Mouse (Mus musculus) hindbrain, embryonic 15.5 days (tissue): ENCODE measurements around the gene Slc25a25. TPM values are rescaled to one million over a fixed set of nuclear protein-coding genes. Genes with fewer than 3 reads are reported as not detected.

Experiments
- ATAC-seq: fragments of 200-750 bp; cut with Nextera tagmentation; 2 replicates; pipeline ENCODE4 v1.8.0; 2017; ENCODE audit warnings: low read depth, moderate number of reproducible peaks, moderate TSS enrichment; ENCODE audit not compliant: low FRiP score
- H3K27ac ChIP-seq: fragments of 300-500 bp; sonication (generic); replicated peaks from 2 replicates; pipeline ENCODE4 v1.5.1; 2015; ENCODE audit warnings: mild to moderate bottlenecking, inconsistent platforms
- H3K27me3 ChIP-seq: fragments of 300-500 bp; sonication (generic); 2 replicates; pipeline ENCODE4 v1.6.1; 2015; ENCODE audit warnings: control low read depth, inconsistent platforms
- H3K36me3 ChIP-seq: fragments of 300-500 bp; sonication (generic); 2 replicates; pipeline ENCODE4 v1.6.1; 2015; ENCODE audit warnings: control low read depth, inconsistent platforms
- H3K4me1 ChIP-seq: fragments of 300-500 bp; sonication (generic); replicated peaks from 2 replicates; pipeline ENCODE4 v1.6.1; 2015; ENCODE audit warnings: control low read depth, inconsistent platforms
- H3K4me2 ChIP-seq: fragments of 300-500 bp; sonication (generic); 2 replicates; pipeline ENCODE4 v1.6.1; 2015; ENCODE audit warnings: moderate library complexity, mild to moderate bottlenecking, inconsistent platforms
- H3K4me3 ChIP-seq: fragments of 300-500 bp; sonication (generic); 2 replicates; pipeline ENCODE4 v1.5.1; 2015; ENCODE audit warnings: mild to moderate bottlenecking, inconsistent platforms
- H3K9ac ChIP-seq: fragments of 300-500 bp; sonication (generic); 2 replicates; pipeline ENCODE4 v1.6.1; 2015; ENCODE audit warnings: inconsistent platforms
- H3K9me3 ChIP-seq: fragments of 300-500 bp; sonication (generic); 2 replicates; pipeline ENCODE4 v1.6.1; 2016; ENCODE audit warnings: control low read depth, inconsistent platforms
- WGBS: fragments of 180-500 bp; shearing (Covaris S2); methylation state at CpG from one replicate; pipeline ENCODE4 v1.1.7; 2015; 5-methylcytosine and 5-hydroxymethylcytosine counted together
- polyA plus RNA-seq: library from polyadenylated mRNA; unstranded; fragments of >200 nt; fragmentation: Nextera tagmentation; extraction: Ambion mirVana; gene quantifications from 2 replicates; pipeline ENCODE4 v1.2.1, GENCODE M21; 2015

Slc25a25 gene
- polyA plus RNA-seq, 1 experiment from 2014 or later, result 54.4 TPM

DNA sequence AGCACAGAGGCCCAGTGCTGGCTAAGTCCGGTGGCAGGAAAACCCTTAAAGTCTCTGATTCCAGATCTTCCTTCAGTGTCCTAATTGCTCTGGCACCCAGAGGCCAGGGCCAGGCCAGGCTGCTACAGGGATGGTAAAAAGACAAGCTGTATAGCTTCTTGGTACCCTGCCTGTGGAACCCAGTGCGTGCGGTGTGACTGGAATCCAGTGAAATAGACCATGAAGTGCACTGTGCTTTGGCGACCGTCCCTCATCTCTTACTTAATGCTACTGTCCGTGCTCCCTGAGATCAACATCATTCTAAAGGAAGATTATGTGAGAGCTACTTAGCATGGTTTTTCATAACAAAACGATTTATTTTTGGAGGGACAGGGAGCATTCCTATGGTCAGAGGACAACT is 39.8 kb downstream of the Slc25a25 start:
- Histone ChIP-seq H3K9me3 (no peaks in the 10 kb centered on the region), H3K36me3 (peaks cover 14% of the 10 kb centered on the region; the same call in 1 of the 2 replicates), H3K27ac (no peak overlapping the region), H3K4me3 (no peak overlapping the region), H3K4me1 (no peaks in the 10 kb centered on the region), H3K27me3 (no peaks in the 10 kb centered on the region), H3K4me2 (no peak overlapping the region), H3K9ac (no peak overlapping the region)
- ATAC-seq, result no peak
- WGBS, result 87% methylated on average over 7 of the region's 7 CpGs

DNA sequence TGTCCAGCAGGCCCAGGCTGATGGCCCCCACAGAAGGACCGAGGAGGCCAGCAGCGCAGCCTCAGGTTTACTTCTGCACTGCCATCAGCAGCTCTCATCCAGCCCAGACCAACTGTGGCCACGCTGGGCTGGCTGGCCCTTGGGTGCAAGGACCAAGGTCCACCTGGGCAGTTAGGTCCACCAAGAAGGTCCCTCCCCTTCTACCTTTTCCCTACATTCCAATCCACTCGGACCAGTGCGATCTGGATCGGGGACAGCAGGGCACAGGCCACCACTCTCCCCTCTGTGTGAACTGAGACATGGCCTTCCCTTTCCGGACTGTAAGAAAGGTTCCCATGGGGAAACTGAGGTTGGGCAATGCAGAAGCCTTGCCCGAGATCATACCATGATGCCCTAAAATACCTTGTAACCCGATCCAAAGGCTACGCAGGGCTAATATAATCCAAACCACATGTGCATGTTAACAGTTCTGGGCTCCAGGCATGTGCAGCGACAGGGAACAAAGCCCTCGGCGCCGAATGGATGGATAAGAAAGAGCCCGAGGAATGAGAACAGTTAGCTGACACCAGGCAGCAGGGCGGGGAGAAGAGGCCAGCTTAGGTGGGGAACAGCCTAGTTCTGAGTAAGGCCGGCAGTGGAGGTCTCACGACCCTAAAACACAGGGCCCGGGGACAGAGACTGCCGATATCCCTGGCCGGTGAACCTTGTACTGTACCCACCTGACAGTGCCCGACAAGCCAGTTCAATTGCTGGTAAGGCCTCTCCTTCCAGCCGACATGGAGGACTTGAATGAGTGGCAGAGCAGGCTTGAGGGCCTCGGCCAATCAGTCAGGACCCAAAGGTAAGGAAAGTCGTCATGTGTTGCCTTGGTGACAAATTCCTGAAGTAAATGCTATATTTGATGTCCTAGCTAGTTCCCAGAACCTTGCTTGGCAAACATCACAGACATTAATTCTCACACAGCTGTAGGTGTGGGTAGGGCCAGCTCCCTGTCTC is 42.5 kb downstream of the Slc25a25 start:
- no peak for ATAC-seq
- Histone ChIP-seq H3K9ac (no peak overlapping the region), H3K9me3 (no peaks in the 10 kb centered on the region), H3K4me2 (no peak overlapping the region), H3K27me3 (no peaks in the 10 kb centered on the region), H3K4me1 (no peaks in the 10 kb centered on the region), H3K36me3 (no peaks in the 10 kb centered on the region), H3K27ac (no peak overlapping the region), H3K4me3 (no peak overlapping the region)
- WGBS, result 75% methylated on average over 25 of the region's 25 CpGs

DNA sequence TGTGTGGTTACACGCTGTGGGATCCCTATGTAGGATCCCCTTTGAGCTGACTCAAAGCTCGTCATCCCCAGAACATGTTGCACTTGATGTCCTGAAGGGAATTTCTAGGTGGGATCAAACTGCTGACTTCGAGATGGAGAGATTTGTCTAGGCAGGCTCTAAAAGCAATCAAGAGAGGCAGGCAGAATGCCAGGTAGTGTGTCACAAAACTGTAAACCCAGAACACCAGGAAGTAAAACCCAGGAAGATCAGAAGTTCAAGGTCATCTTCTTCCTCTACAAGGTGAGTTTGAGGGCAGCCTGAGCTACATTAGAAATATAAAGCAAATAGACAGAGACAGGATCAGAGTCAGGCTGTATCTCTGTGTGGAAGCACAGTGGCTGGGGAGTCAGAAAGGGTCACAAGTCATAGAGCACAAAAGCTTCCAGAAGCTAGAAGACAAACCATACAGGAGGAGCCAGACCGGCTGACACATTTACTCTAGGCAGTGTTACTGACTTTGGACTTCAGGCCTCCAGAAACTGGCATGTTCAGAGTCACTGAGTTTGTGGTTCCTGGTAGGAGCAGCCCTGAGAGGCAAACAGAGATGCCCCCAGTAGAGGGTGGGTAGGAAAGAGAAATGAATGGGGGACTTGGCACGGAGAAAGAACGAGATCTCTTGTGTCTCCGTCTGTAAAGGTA is 44.0 kb downstream of the Slc25a25 start:
- H3K4me3 ChIP-seq, result no peak overlapping the region
- no peaks in the 10 kb centered on the region for H3K9me3 ChIP-seq
- no peak overlapping the region for H3K9ac ChIP-seq
- H3K36me3 ChIP-seq, result peaks cover 3% of the 10 kb centered on the region; the same call in 1 of the 2 replicates
- no peaks in the 10 kb centered on the region for H3K4me1 ChIP-seq
- no peak for ATAC-seq
- H3K27ac ChIP-seq, result no peak overlapping the region
- no peaks in the 10 kb centered on the region for H3K27me3 ChIP-seq
- no peak overlapping the region for H3K4me2 ChIP-seq
- 86% methylated on average over 7 of the region's 7 CpGs for WGBS

DNA sequence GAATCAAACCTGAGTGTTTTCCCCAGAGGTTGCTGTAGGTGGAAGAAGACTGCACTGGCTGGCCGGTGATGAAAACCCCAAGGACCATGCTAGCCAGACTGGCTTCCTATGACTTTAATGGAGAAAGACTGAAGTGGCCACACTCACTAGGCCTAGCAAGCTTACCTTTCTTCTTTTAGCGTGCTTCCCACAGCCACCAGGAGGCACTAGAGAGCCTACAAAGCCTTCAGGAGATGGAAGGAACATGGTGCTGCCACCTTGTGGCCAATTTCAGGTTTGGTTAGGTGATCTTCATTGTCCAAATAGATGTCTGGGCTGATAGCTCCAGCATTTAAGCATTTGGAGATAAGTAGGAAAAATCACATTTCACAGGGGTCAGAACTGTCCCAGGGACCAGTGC is 46.6 kb downstream of the Slc25a25 start:
- H3K27me3 ChIP-seq, result no peaks in the 10 kb centered on the region
- no peak overlapping the region for H3K4me3 ChIP-seq
- 15% methylated on average over 2 of the region's 2 CpGs for WGBS
- H3K4me1 ChIP-seq, result no peaks in the 10 kb centered on the region
- peaks cover 17% of the 10 kb centered on the region for H3K36me3 ChIP-seq
- ATAC-seq, result peak; percentile 46; the same call in 1 of the 2 replicates
- H3K27ac ChIP-seq, result no peak overlapping the region
- H3K9ac ChIP-seq, result no peak overlapping the region
- H3K9me3 ChIP-seq, result no peaks in the 10 kb centered on the region
- H3K4me2 ChIP-seq, result no peak overlapping the region

DNA sequence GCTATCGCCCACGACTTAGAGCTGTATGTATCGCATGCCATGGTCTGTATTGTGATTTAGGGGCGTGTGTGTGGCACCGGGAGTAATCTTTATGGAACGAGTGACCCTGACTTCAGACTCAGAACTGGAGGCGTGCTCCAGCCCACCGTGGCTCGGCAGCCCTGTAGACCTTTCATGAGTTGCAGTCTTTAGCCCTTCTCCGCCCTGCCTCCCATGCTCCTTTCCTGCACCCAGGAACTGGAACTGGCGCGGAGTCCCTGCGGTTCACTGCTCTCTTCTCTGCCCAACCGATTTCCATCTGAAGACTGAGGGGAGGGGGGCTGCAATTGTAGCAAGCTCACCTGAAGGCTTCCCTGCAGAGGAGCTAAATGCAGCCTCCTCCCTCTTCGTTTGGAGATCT is 54.5 kb downstream of the Slc25a25 start:
- H3K9ac ChIP-seq, result peak overlapping the region; percentile 86
- H3K4me1 ChIP-seq, result peaks cover 23% of the 10 kb centered on the region
- H3K36me3 ChIP-seq, result peaks cover 16% of the 10 kb centered on the region; the same call in 1 of the 2 replicates
- ATAC-seq, result no peak
- no peaks in the 10 kb centered on the region for H3K27me3 ChIP-seq
- H3K4me3 ChIP-seq, result peak overlapping the region; percentile 88
- H3K9me3 ChIP-seq, result no peaks in the 10 kb centered on the region
- WGBS, result under 1% methylated on average over 15 of the region's 15 CpGs
- peak overlapping the region; percentile 96 for H3K27ac ChIP-seq
- H3K4me2 ChIP-seq, result peak overlapping the region; percentile 92

DNA sequence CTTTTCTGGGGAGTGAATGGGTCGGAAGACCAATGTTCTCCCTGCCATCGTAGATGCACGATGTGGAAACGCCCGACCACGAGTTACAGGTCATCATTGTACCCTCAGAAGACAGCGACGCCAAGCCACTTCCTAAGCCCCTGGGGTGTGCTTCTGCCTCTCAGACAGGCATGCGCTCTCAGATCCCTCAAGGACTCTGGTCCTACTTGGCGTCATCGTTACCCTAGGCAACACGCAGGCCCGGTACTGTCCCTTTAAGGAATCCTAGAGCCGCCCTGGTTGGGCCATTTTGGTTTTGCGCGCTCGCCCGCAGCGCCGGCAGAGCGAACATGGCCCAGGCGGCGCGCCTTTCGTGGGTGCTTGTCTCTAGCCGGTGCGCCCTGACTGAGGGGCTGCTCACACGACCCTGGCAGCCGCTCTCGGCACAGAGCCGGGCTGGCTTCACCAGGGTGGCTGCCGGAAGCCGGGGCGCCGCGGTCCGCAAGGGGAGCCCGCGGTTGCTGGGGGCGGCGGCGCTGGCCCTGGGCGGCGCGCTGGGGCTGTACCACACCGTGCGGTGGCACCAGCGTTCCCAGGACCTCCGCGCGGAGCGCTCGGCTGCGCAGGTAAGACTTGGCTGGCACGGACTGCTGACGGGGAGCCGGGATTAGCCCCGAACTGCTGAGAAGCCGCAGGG is 55.2 kb downstream of the Slc25a25 start:
- WGBS, result under 1% methylated on average over 59 of the region's 59 CpGs
- H3K4me1 ChIP-seq, result peaks cover 23% of the 10 kb centered on the region
- H3K27me3 ChIP-seq, result no peaks in the 10 kb centered on the region
- H3K27ac ChIP-seq, result peak overlapping the region; percentile 96
- no peaks in the 10 kb centered on the region for H3K9me3 ChIP-seq
- H3K4me3 ChIP-seq, result peak overlapping the region; percentile 88
- ATAC-seq, result peak; percentile 96
- peaks cover 14% of the 10 kb centered on the region; the same call in 1 of the 2 replicates for H3K36me3 ChIP-seq
- peak overlapping the region; percentile 86 for H3K9ac ChIP-seq
- H3K4me2 ChIP-seq, result peak overlapping the region; percentile 92

DNA sequence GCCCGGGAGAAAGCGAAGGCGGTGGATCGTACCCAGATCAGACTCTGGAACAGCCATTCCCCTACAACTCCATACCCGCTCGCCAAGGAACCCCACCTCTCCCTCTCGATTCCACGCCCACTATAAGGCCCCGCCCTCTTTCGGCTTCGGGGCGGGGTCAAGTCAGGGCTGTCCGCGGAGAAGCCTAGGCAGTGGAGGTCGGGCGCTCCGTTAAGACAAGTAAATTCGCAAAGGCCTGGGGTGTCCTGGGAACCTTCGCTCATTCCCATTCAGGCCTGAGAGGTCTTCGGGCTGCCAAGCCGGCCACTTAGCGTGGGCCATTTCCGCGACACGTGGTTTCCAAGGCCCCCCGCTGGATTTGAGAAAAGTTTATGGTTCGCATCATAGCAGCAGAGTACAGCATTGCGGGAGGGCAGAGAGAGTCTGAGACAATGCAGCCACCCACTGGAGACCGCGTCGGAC is 55.7 kb downstream of the Slc25a25 start, which contains the start of gene Ptges2:
Ptges2 (plus strand) TSS at position 413 of the 462 bp plus-strand sequence.
- Histone ChIP-seq H3K9me3 (no peaks in the 10 kb centered on the region), H3K27me3 (no peaks in the 10 kb centered on the region), H3K27ac (peak within 1 kb of the TSS; percentile 96), H3K4me1 (peaks cover 23% of the 10 kb centered on the region), H3K36me3 (peaks cover 8% of the 10 kb centered on the region; the same call in 1 of the 2 replicates), H3K4me2 (peak within 1 kb of the TSS; percentile 92), H3K9ac (peak within 1 kb of the TSS; percentile 86), H3K4me3 (peak within 1 kb of the TSS; percentile 88)
- ATAC-seq, result peak; percentile 94
- 0% methylated on average over 31 of the region's 31 CpGs for WGBS

DNA sequence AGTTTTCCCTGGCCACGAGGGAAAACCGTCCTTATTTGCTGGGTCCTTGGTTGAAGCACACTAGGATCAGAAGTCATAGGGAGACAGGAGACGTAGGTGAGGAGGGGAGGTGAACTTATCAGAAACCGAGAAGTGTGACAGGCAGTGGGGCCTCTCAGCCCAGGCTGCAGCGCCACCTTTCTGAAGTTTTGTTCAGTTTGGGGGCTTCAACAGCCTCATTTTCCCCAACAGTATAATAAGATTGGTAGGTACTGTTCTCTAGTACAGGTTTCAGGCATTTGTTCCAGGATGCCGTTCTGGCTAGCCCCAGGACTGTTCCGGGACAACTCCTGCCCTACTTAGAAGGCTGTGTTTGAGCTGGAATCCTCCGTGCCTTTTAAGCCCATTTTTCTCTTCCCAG is 56.3 kb downstream of the Slc25a25 start:
- Histone ChIP-seq H3K4me3 (peak overlapping the region; percentile 88), H3K27me3 (no peaks in the 10 kb centered on the region), H3K36me3 (0 out of 2 replicates have a peak, but pooled peaks cover 6% of the 10 kb centered on the region), H3K9ac (peak overlapping the region; percentile 86), H3K9me3 (no peaks in the 10 kb centered on the region), H3K4me2 (peak overlapping the region; percentile 92), H3K27ac (peak overlapping the region; percentile 96), H3K4me1 (peaks cover 23% of the 10 kb centered on the region)
- no peak for ATAC-seq
- 4% methylated on average over 8 of the region's 8 CpGs for WGBS

DNA sequence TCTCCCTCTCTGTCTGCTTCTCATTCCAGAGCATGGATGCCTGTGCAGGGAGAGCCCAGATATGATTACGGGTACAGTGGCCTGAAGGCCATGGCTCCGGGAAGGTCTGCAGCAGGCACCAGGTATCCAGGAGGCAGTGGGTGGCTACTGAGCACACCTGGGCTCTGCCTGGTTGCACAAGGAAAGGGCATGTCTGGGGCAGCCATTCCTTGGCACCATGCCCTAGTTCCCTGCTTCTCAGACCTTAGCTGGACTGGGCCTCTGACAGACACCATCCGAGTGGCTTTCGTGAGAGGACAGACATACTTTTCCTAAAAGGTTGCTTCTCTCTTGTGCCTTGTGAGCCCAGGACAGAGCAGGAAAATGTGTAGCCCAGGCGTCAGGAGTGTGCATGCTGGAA is 59.2 kb downstream of the Slc25a25 start:
- whole genome bisulfite sequencing, result 86% methylated on average over 5 of the region's 5 CpGs
- H3K27me3 ChIP-seq, result no peaks in the 10 kb centered on the region
- H3K9me3 ChIP-seq, result no peaks in the 10 kb centered on the region
- no peaks in the 10 kb centered on the region for H3K36me3 ChIP-seq
- H3K9ac ChIP-seq, result no peak overlapping the region
- H3K4me3 ChIP-seq, result no peak overlapping the region
- no peak overlapping the region for H3K27ac ChIP-seq
- H3K4me1 ChIP-seq, result peaks cover 9% of the 10 kb centered on the region
- no peak overlapping the region for H3K4me2 ChIP-seq
- ATAC-seq, result no peak

DNA sequence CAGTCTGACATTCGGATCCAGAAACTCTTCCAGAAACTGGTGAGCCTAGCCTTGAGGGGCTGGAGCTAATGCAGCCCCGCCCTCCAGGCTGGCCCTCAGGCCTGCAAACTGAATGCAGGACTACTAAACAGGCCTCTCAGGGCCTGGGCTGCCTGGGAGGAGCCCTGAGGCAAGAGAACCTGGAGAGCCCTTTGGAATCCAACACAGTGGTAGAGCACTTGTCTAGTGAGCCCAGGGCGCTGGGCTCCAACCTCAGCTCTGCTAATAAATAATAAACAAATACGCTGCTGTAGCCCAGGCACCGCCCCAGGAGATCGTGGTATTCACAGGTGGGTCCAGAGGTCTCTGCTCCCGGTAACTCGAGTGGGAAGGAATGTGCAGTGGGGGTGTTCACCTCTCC is 60.4 kb downstream of the Slc25a25 start:
- no peak overlapping the region for H3K9ac ChIP-seq
- H3K4me1 ChIP-seq, result peaks cover 5% of the 10 kb centered on the region
- no peak overlapping the region for H3K4me3 ChIP-seq
- H3K36me3 ChIP-seq, result no peaks in the 10 kb centered on the region
- no peak overlapping the region for H3K27ac ChIP-seq
- no peaks in the 10 kb centered on the region for H3K27me3 ChIP-seq
- no peaks in the 10 kb centered on the region for H3K9me3 ChIP-seq
- ATAC-seq, result no peak
- WGBS, result 84% methylated on average over 8 of the region's 8 CpGs
- H3K4me2 ChIP-seq, result no peak overlapping the region

DNA sequence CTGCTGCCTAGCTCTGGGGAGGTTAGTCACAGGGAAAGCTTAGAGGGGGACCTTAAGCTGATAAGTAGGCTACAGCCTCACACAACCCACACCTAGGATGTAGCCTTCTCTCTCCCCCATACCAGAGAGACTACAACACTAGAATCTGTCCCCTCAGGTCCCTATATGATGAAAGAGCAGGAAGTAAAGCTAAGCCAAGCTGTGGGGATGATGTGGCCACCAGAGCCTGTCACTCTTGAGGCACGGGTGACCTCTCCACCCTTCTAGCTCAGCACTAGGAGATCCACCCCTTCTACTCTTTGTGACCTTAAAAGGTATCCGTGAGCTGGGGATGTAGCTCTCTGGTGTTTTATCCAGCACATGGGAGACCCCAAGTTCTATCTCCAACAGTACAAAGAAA is 62.1 kb downstream of the Slc25a25 start:
- Histone ChIP-seq H3K27ac (no peak overlapping the region), H3K4me2 (no peak overlapping the region), H3K4me1 (no peaks in the 10 kb centered on the region), H3K9ac (no peak overlapping the region), H3K4me3 (no peak overlapping the region), H3K9me3 (no peaks in the 10 kb centered on the region), H3K27me3 (no peaks in the 10 kb centered on the region), H3K36me3 (no peaks in the 10 kb centered on the region)
- no peak for ATAC-seq
- WGBS, result 88% methylated on average over 2 of the region's 2 CpGs
